Mouse (Mus musculus) myocyte (in vitro differentiated cells): Measurements from ENCODE around the gene Rdh5.

Experiments used
- CEBPB ChIP-seq: IDR thresholded peaks from 2 replicates; pipeline ENCODE4 v1.6.1; 2011; ENCODE audit warnings: mild to moderate bottlenecking, moderate library complexity; ENCODE audit not compliant: poor library complexity, insufficient read depth, severe bottlenecking
- E2F4 ChIP-seq: IDR thresholded peaks from one replicate; pipeline ENCODE4 v1.6.1; 2011; ENCODE audit warnings: mild to moderate bottlenecking, control low read depth, moderate library complexity; ENCODE audit not compliant: insufficient read depth
- MAX ChIP-seq: IDR thresholded peaks from one replicate; pipeline ENCODE4 v1.6.1; 2011; ENCODE audit warnings: low read depth, mild to moderate bottlenecking, control low read depth
- MYOD1 ChIP-seq, 3 experiments: IDR thresholded peaks; one replicate each; pipeline ENCODE4 v1.6.1; 2011; ENCODE audit warnings: control low read depth in 2 of 3, low read depth in 2 of 3, mild to moderate bottlenecking in 2 of 3, moderate library complexity in 1 of 3; ENCODE audit not compliant: insufficient read length in 2 of 3, control insufficient read depth in 1 of 3
- MYOG ChIP-seq, 3 experiments: IDR thresholded peaks; one replicate each; pipeline ENCODE4 v1.6.1; 2011; ENCODE audit warnings: control low read depth in 2 of 3, low read depth in 2 of 3, mild to moderate bottlenecking in 2 of 3; ENCODE audit not compliant: insufficient read length in 2 of 3, control insufficient read depth in 1 of 3, insufficient read depth in 1 of 3
- POLR2A ChIP-seq: IDR thresholded peaks from one replicate; pipeline ENCODE4 v1.6.1; 2011; ENCODE audit warnings: low read depth, mild to moderate bottlenecking, control low read depth, moderate library complexity; ENCODE audit not compliant: insufficient read length
- POLR2AphosphoS2 ChIP-seq: IDR thresholded peaks from one replicate; pipeline ENCODE4 v1.6.1; 2011; ENCODE audit warnings: low read depth, control low read depth; ENCODE audit not compliant: insufficient read length
- TCF12 ChIP-seq: IDR thresholded peaks from one replicate; pipeline ENCODE4 v1.6.1; 2011; ENCODE audit warnings: mild to moderate bottlenecking, control low read depth; ENCODE audit not compliant: poor library complexity, insufficient read depth, severe bottlenecking
- TCF3 ChIP-seq: IDR thresholded peaks from one replicate; pipeline ENCODE4 v1.6.1; 2011; ENCODE audit warnings: low read depth, control low read depth; ENCODE audit not compliant: insufficient read length
- USF1 ChIP-seq: IDR thresholded peaks from one replicate; pipeline ENCODE4 v1.6.1; 2011; ENCODE audit warnings: low read depth, mild to moderate bottlenecking, control low read depth, moderate library complexity

GRCm38 (mm10) chr10:128908778-128909448 is 13.8 kb downstream of the Rdh5 start:
- TF ChIP-seq MAX, result no peak
- no peak for TF ChIP-seq CEBPB
- no peak for TF ChIP-seq POLR2A
- TF ChIP-seq TCF12, result no peak
- TF ChIP-seq POLR2AphosphoS2, result no peak
- no peak for TF ChIP-seq E2F4
- no peak for TF ChIP-seq USF1
- TF ChIP-seq MYOG (IDR thresholded peaks at IDR 0.05; ENCODE audit: control insufficient read depth in 1 of 3, insufficient read depth in 1 of 3, insufficient read length in 2 of 3, low read depth in 2 of 3), result no peak
- TF ChIP-seq MYOD1 (IDR thresholded peaks at IDR 0.05; ENCODE audit: control insufficient read depth in 1 of 3, insufficient read length in 2 of 3, low read depth in 2 of 3), result no peak
- no peak for TF ChIP-seq TCF3
